Mouse (Mus musculus) embryonic facial prominence, embryonic 15.5 days (tissue): Measurements from ENCODE around the gene Cdkn1a. TPM values are rescaled to one million over a fixed set of nuclear protein-coding genes. Genes with fewer than 3 reads are reported as not detected.

Experiments
- polyA plus RNA-seq: library from polyadenylated mRNA; unstranded; fragments of >200 nt; fragmentation: Nextera tagmentation; extraction: Ambion mirVana; gene quantifications from 2 replicates; pipeline ENCODE4 v1.2.1, GENCODE M21; 2015

Gene Cdkn1a
- polyA plus RNA-seq, 1 experiment from 2014 or later = 347 TPM

Other genes starting within 250 kb of the Cdkn1a start
- gene Pnpla1, start 232.6 kb upstream of the Cdkn1a start, polyA plus RNA-seq = 6.7 and 7.9 TPM in 2 replicates
- 0.28 and 0.45 TPM in 2 replicates for gene 4930539E08Rik, start 175.7 kb upstream of the Cdkn1a start, polyA plus RNA-seq
- gene Pxt1, start 147.1 kb upstream of the Cdkn1a start, polyA plus RNA-seq = 0.21 TPM in 1 of 2 replicates, not detected in the other
- gene Kctd20, start 139.0 kb upstream of the Cdkn1a start, polyA plus RNA-seq = 88.2 and 90.9 TPM in 2 replicates
- 111 and 122 TPM in 2 replicates for gene Stk38, start 83.0 kb upstream of the Cdkn1a start, polyA plus RNA-seq
- gene Srsf3, start 58.3 kb upstream of the Cdkn1a start, polyA plus RNA-seq = 485 and 487 TPM in 2 replicates
- gene Rab44, start 23.2 kb downstream of the Cdkn1a start, polyA plus RNA-seq = 3.4 and 4.5 TPM in 2 replicates
- gene Cpne5, start 147.2 kb downstream of the Cdkn1a start, polyA plus RNA-seq = 27.6 and 28.9 TPM in 2 replicates
- gene Ppil1, start 173.2 kb downstream of the Cdkn1a start, polyA plus RNA-seq = 129 and 132 TPM in 2 replicates
- 82.1 and 85.8 TPM in 2 replicates for gene BC004004, start 177.8 kb downstream of the Cdkn1a start, polyA plus RNA-seq
- gene Pi16, start 226.7 kb downstream of the Cdkn1a start, polyA plus RNA-seq = 2.7 and 2.8 TPM in 2 replicates